In the genomic region with DNA sequence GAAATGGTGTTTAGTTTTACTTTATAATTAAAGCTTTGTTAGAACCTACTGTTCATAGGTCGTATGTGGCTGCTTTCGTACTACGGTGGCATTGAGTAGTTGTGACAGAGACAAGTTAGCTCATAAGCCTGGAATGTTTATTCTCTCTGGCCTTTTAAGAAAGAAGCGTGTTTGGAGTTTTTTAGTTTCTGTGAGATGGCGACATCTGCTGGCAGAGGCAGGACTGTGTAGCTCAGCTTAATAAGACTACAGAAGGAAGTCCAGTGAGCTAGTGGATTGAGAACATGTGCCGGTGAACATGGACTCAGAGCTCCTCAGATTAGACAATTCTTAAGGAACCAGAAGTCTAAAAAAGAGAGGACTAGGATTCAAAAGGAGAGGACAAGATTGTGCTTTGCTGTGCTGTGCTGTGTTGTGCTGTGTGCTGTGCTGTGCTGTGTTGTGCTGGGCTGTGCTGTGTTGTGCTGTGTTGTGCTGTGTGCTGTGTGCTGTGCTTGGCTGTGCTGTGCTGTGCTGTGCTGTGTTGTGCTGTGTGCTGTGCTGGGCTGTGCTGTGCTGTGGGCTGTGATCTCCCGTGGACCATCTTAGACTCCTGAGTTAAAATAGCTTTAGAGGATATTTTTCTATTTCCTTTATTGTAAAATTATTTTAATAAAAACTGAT, we compare ENCODE assay signal across 8 mouse cellular contexts. TPM values are rescaled to one million over a fixed set of nuclear protein-coding genes. Genes with fewer than 3 reads are reported as not detected.
DNase-seq lines count a peak whose midpoint lies in the region; ATAC-seq and TF ChIP-seq lines count a peak whose summit lies in the region.

No protein-coding gene starts in this region.

- peak; percentile 91 for TF ChIP-seq CTCF in forebrain, postnatal 0 days (IDR thresholded peaks at IDR 0.05; ENCODE audit: low read depth)
- TF ChIP-seq CTCF in thymus, adult 2 months (IDR thresholded peaks at IDR 0.05; ENCODE audit: borderline replicate concordance, control insufficient read depth, extremely low read depth, insufficient read depth, low read length, poor library complexity) = no peak

- H3K27ac ChIP-seq in ES-E14 (ENCODE audit: insufficient read depth, low read depth, low read length, poor library complexity, severe bottlenecking) = no peak overlapping the region
- no peak overlapping the region for H3K27ac ChIP-seq in forebrain, postnatal 0 days (ENCODE audit: low read depth, low read length)
- no peak overlapping the region for H3K27ac ChIP-seq in thymus, adult 2 months (ENCODE audit: control insufficient read depth, insufficient read depth, low read length)

- no peaks in the 10 kb centered on the region for H3K9me3 ChIP-seq in ES-E14 (ENCODE audit: control insufficient read depth, insufficient read depth, low read depth, low read length)
- no peaks in the 10 kb centered on the region for H3K9me3 ChIP-seq in forebrain, postnatal 0 days (ENCODE audit: low read length)

- no peak for TF ChIP-seq POLR2A in thymus, adult 2 months (IDR thresholded peaks at IDR 0.05; ENCODE audit: control insufficient read depth, extremely low read depth, insufficient read depth, low read length, poor library complexity)

- H3K9ac ChIP-seq in ES-E14 (ENCODE audit: insufficient read depth, low read depth, low read length, poor library complexity, severe bottlenecking) = no peak overlapping the region
- no peak overlapping the region for H3K9ac ChIP-seq in forebrain, postnatal 0 days

- no peak overlapping the region for H3K4me3 ChIP-seq in ES-E14 (ENCODE audit: insufficient read depth in 1 of 2, low read depth in 1 of 2, low read length in 2 of 2, poor library complexity in 1 of 2, severe bottlenecking in 1 of 2)
- no peak overlapping the region for H3K4me3 ChIP-seq in forebrain, postnatal 0 days (ENCODE audit: low read depth, low read length)
- no peak overlapping the region for H3K4me3 ChIP-seq in thymus, adult 2 months (ENCODE audit: control insufficient read depth, insufficient read depth, low read length)

- WGBS in forebrain, postnatal 0 days = 19% methylated on average over 7 of the region's 7 CpGs
- WGBS in thymus, adult 2 months = 41% methylated on average over 7 of the region's 7 CpGs

- in situ Hi-C loops in ES-E14 (cut with MboI; ENCODE audit: low sequenced_read_pairs in 2 of 2, unreplicated experiment in 2 of 2) = no loop called here

- intact Hi-C loops in heart, postnatal 36 days (cut with DNase I) = loop anchor here (1.0 to 5.0 kb wide), 5 partner anchors 33 to 508 kb away; no protein-coding TSS in a partner anchor

- H3K27me3 ChIP-seq in forebrain, postnatal 0 days (ENCODE audit: insufficient read depth, low read length) = no peaks in the 10 kb centered on the region
- H3K27me3 ChIP-seq in thymus, adult 2 months (ENCODE audit: control insufficient read depth, insufficient read depth, low read length) = no peaks in the 10 kb centered on the region

- no peaks in the 10 kb centered on the region for H3K4me1 ChIP-seq in ES-E14 (ENCODE audit: control insufficient read depth in 2 of 2, insufficient read depth in 2 of 2, low read length in 2 of 2, poor library complexity in 1 of 2)
- no peaks in the 10 kb centered on the region for H3K4me1 ChIP-seq in forebrain, postnatal 0 days (ENCODE audit: insufficient read depth)
- no peaks in the 10 kb centered on the region for H3K4me1 ChIP-seq in thymus, adult 2 months (replicated peaks; ENCODE audit: control insufficient read depth, insufficient read depth, low read length)

- peak; percentile 86 for ATAC-seq in forebrain, postnatal 0 days
- peak; percentile 69; the same call in 1 of the 2 replicates for ATAC-seq in neutrophil, adult 5-6 weeks (ENCODE audit: extremely low read depth, insufficient number of reproducible peaks, low FRiP score, poor library complexity, severe bottlenecking)

- H3K36me3 ChIP-seq in ES-E14 (ENCODE audit: control insufficient read depth, insufficient read depth, low read length, poor library complexity, severe bottlenecking) = peaks cover 14% of the 10 kb centered on the region
- peaks cover 3% of the 10 kb centered on the region; the same call in 1 of the 2 replicates for H3K36me3 ChIP-seq in forebrain, postnatal 0 days (ENCODE audit: insufficient read depth)
- H3K36me3 ChIP-seq in thymus, adult 2 months (ENCODE audit: control insufficient read depth, insufficient read depth, low read length) = no peaks in the 10 kb centered on the region

- DNase-seq in ES-E14 (ENCODE audit: low read depth, low spot score) = peak; percentile 63
- DNase-seq in cerebellum, adult 11-12 months = peak; percentile 34
- peak; percentile 90 for DNase-seq in forebrain, postnatal 0 days
- DNase-seq in heart, postnatal 36 days = peak; percentile 73 to 75
- peak; percentile 80 for DNase-seq in layer of hippocampus, adult 11-12 months (ENCODE audit: low spot score)
- DNase-seq in lung, adult 18-20 months = peak; percentile 81 to 86
- DNase-seq in thymus, adult 2 months = peak; percentile 51

- H3K4me2 ChIP-seq in forebrain, postnatal 0 days (ENCODE audit: low read depth) = no peak overlapping the region

TF ChIP-seq in ES-E14, 5 proteins besides CTCF, POLR2A, EP300 and RAD21:
- no peak for TF ChIP-seq MAFK (IDR thresholded peaks at IDR 0.05; ENCODE audit: insufficient read depth, low read depth, low read length)
- TF ChIP-seq ZC3H11A (IDR thresholded peaks at IDR 0.05; ENCODE audit: borderline replicate concordance, low read depth, low read length) = peak; percentile 38; the same call in 1 of the 2 replicates
- no peak for TF ChIP-seq CHD2 (IDR thresholded peaks at IDR 0.05; ENCODE audit: low read depth, low read length)
TF ChIP-seq in ES-E14: peak in this region for 1.

RNA-seq across cellular contexts. Expression of a gene that starts 9.9 kb away (rescaled TPM):
- total RNA-seq in ES-E14 (2012; rRNA removed) = 13.8 and 16.6 TPM in 2 replicates
- total RNA-seq in forebrain, postnatal 0 days (2014; rRNA removed) = 3.7 and 5.1 TPM in 2 replicates
- 1.7 and 2.2 TPM in 2 replicates for polyA plus RNA-seq in forebrain, postnatal 0 days (2015; fragmentation: Nextera tagmentation; extraction: Ambion mirVana)
- 1 to 10 TPM; 1.8 to 2.4 TPM for total RNA-seq in heart, postnatal 36 days (2021)
- 2.6 and 3.0 TPM in 2 replicates for total RNA-seq in neutrophil, adult 5-6 weeks (2017)
- polyA plus RNA-seq in thymus, adult 2 months (2012; rRNA removed) = 2.9 and 3.0 TPM in 2 replicates

RNA-seq across cellular contexts. Expression of a gene that starts 44.7 kb away (rescaled TPM):
- 0.27 and 0.58 TPM in 2 replicates for total RNA-seq in ES-E14 (2012; rRNA removed)
- total RNA-seq in forebrain, postnatal 0 days (2014; rRNA removed) = 5.1 and 11.2 TPM in 2 replicates
- polyA plus RNA-seq in forebrain, postnatal 0 days (2015; fragmentation: Nextera tagmentation; extraction: Ambion mirVana) = 2.1 and 2.9 TPM in 2 replicates
- 10 to 100 TPM; 25.6 to 32.4 TPM for total RNA-seq in heart, postnatal 36 days (2021)
- 14.5 and 16.3 TPM in 2 replicates for total RNA-seq in neutrophil, adult 5-6 weeks (2017)
- 7.2 and 7.6 TPM in 2 replicates for polyA plus RNA-seq in thymus, adult 2 months (2012; rRNA removed)

RNA-seq across cellular contexts. Expression of a gene that starts 50.6 kb away (rescaled TPM):
- not detected in 2 replicates for total RNA-seq in ES-E14 (2012; rRNA removed)
- not detected in 2 replicates for total RNA-seq in forebrain, postnatal 0 days (2014; rRNA removed)
- not detected in 2 replicates for polyA plus RNA-seq in forebrain, postnatal 0 days (2015; fragmentation: Nextera tagmentation; extraction: Ambion mirVana)
- total RNA-seq in heart, postnatal 36 days (2021) = under 1 TPM in 1 of 2 experiments, not detected in 1; 0.30 TPM
- total RNA-seq in neutrophil, adult 5-6 weeks (2017) = not detected in 2 replicates
- not detected in 2 replicates for polyA plus RNA-seq in thymus, adult 2 months (2012; rRNA removed)

Comparison
In these comparisons a context has a peak if more than half of its experiments do, and no peak if none do; other contexts are left out.
1. DNase-seq: peak in every context shown above with its lines; median percentile 90 in forebrain, postnatal 0 days; 84 in lung, adult 18-20 months; 80 in layer of hippocampus, adult 11-12 months; 74 in heart, postnatal 36 days; 63 in ES-E14; 51 in thymus, adult 2 months; 34 in cerebellum, adult 11-12 months.